ENCODE assay signal across 14 mouse cellular contexts in genomic region chr14:54398921-54399382, GRCm38 (mm10). TPM values are rescaled to one million over a fixed set of nuclear protein-coding genes. Genes with fewer than 3 reads are reported as not detected.
A peak's percentile ranks its signal among the peaks of the same experiment; 100 is the strongest.
DNase-seq lines count a peak whose midpoint lies in the region; ATAC-seq and TF ChIP-seq lines count a peak whose summit lies in the region.
"Had no signal": no experiment of that assay in that cellular context is flagged by ENCODE, and none has a peak within 500 bp of the region (broad histone marks: within the 10 kb centered on the region; RNA-seq: fewer than 3 reads in every experiment).

No protein-coding gene starts in this region.

- H3K36me3 ChIP-seq in stomach, embryonic 16.5 days (ENCODE audit: control insufficient read depth, insufficient read depth, low read length): no peaks in the 10 kb centered on the region
- no peaks in the 10 kb centered on the region for H3K36me3 ChIP-seq in stomach, postnatal 0 days (ENCODE audit: control insufficient read depth, insufficient read depth, low read length)
- H3K36me3 ChIP-seq in heart, embryonic 12.5 days: 0 out of 2 replicates have a peak, but pooled peaks cover under 1% of the 10 kb centered on the region
- no peaks in the 10 kb centered on the region for H3K36me3 ChIP-seq in hindbrain, embryonic 12.5 days
- H3K36me3 ChIP-seq: G1E; midbrain, embryonic 12.5 days; neural tube, embryonic 13.5 days; stomach, embryonic 15.5 days had no signal

- no peak overlapping the region for H3K9ac ChIP-seq in stomach, embryonic 16.5 days (ENCODE audit: low read length)
- no peak overlapping the region for H3K9ac ChIP-seq in stomach, postnatal 0 days (ENCODE audit: low read length)
- no peak overlapping the region for H3K9ac ChIP-seq in heart, embryonic 12.5 days
- H3K9ac ChIP-seq in hindbrain, embryonic 12.5 days: no peak overlapping the region
- H3K9ac ChIP-seq: midbrain, embryonic 12.5 days; neural tube, embryonic 13.5 days; stomach, embryonic 15.5 days had no signal

- H3K4me2 ChIP-seq in stomach, embryonic 16.5 days (ENCODE audit: low read depth, low read length): no peak overlapping the region
- no peak overlapping the region for H3K4me2 ChIP-seq in stomach, postnatal 0 days (replicated peaks; ENCODE audit: low read depth)
- H3K4me2 ChIP-seq in heart, embryonic 12.5 days: no peak overlapping the region
- no peak overlapping the region for H3K4me2 ChIP-seq in hindbrain, embryonic 12.5 days (replicated peaks)
- H3K4me2 ChIP-seq: midbrain, embryonic 12.5 days; neural tube, embryonic 13.5 days; stomach, embryonic 15.5 days had no signal

- TF ChIP-seq EP300 in stomach, postnatal 0 days (optimal IDR thresholded peaks at IDR 0.05): no peak

- no peak overlapping the region for H3K4me3 ChIP-seq in stomach, embryonic 16.5 days (replicated peaks; ENCODE audit: low read length)
- H3K4me3 ChIP-seq in stomach, postnatal 0 days (ENCODE audit: low read depth, low read length): no peak overlapping the region
- H3K4me3 ChIP-seq in heart, embryonic 12.5 days: no peak overlapping the region
- H3K4me3 ChIP-seq in hindbrain, embryonic 12.5 days: no peak overlapping the region
- H3K4me3 ChIP-seq: midbrain, embryonic 12.5 days; neural tube, embryonic 13.5 days; stomach, embryonic 15.5 days had no signal

- ATAC-seq in stomach, embryonic 16.5 days (ENCODE audit: insufficient read depth, low FRiP score): no peak
- no peak for ATAC-seq in stomach, postnatal 0 days (ENCODE audit: low FRiP score, low TSS enrichment)
- peak; percentile 70 for ATAC-seq in inflammation-experienced regulatory T-cells, adult 6 months
- ATAC-seq in heart, embryonic 12.5 days (ENCODE audit: insufficient number of reproducible peaks, low FRiP score): no peak
- no peak for ATAC-seq in hindbrain, embryonic 12.5 days (ENCODE audit: low FRiP score)

- H3K27ac ChIP-seq in stomach, embryonic 16.5 days (ENCODE audit: low read length): peak overlapping the region; percentile 19
- no peak overlapping the region for H3K27ac ChIP-seq in stomach, postnatal 0 days (replicated peaks)
- H3K27ac ChIP-seq in heart, embryonic 12.5 days (ENCODE audit: poor library complexity, severe bottlenecking): no peak overlapping the region
- no peak overlapping the region for H3K27ac ChIP-seq in hindbrain, embryonic 12.5 days
- H3K27ac ChIP-seq: midbrain, embryonic 12.5 days; neural tube, embryonic 13.5 days; stomach, embryonic 15.5 days had no signal

- no peaks in the 10 kb centered on the region for H3K27me3 ChIP-seq in stomach, embryonic 16.5 days (ENCODE audit: control insufficient read depth, insufficient read depth, low read length)
- no peaks in the 10 kb centered on the region for H3K27me3 ChIP-seq in stomach, postnatal 0 days (ENCODE audit: control insufficient read depth, insufficient read depth, low read length)
- no peaks in the 10 kb centered on the region for H3K27me3 ChIP-seq in heart, embryonic 12.5 days (replicated peaks)
- H3K27me3 ChIP-seq in hindbrain, embryonic 12.5 days: no peaks in the 10 kb centered on the region
- H3K27me3 ChIP-seq: midbrain, embryonic 12.5 days; neural tube, embryonic 13.5 days; stomach, embryonic 15.5 days had no signal

- no peaks in the 10 kb centered on the region; the same call in 1 of the 2 replicates for H3K9me3 ChIP-seq in stomach, embryonic 16.5 days (replicated peaks; ENCODE audit: control insufficient read depth, low read length)
- H3K9me3 ChIP-seq in stomach, postnatal 0 days (ENCODE audit: control insufficient read depth, low read length): no peaks in the 10 kb centered on the region
- no peaks in the 10 kb centered on the region for H3K9me3 ChIP-seq in heart, embryonic 12.5 days (replicated peaks)
- no peaks in the 10 kb centered on the region for H3K9me3 ChIP-seq in hindbrain, embryonic 12.5 days (replicated peaks)
- H3K9me3 ChIP-seq: G1E; midbrain, embryonic 12.5 days; neural tube, embryonic 13.5 days; stomach, embryonic 15.5 days had no signal

- no peak for TF ChIP-seq CTCF in stomach, postnatal 0 days (IDR thresholded peaks at IDR 0.05; ENCODE audit: low read depth)

- 47% methylated on average over 8 of the region's 8 CpGs for WGBS in stomach, embryonic 16.5 days
- 45% methylated on average over 8 of the region's 8 CpGs for WGBS in stomach, postnatal 0 days
- WGBS in heart, embryonic 12.5 days: 59% methylated on average over 8 of the region's 8 CpGs
- 56% methylated on average over 8 of the region's 8 CpGs for WGBS in hindbrain, embryonic 12.5 days

- H3K4me1 ChIP-seq in stomach, embryonic 16.5 days (ENCODE audit: control insufficient read depth, insufficient read depth, low read length): 0 out of 2 replicates have a peak, but pooled peaks cover 7% of the 10 kb centered on the region
- H3K4me1 ChIP-seq in stomach, postnatal 0 days (replicated peaks; ENCODE audit: control insufficient read depth, insufficient read depth): no peaks in the 10 kb centered on the region
- H3K4me1 ChIP-seq in heart, embryonic 12.5 days (replicated peaks): no peaks in the 10 kb centered on the region
- no peaks in the 10 kb centered on the region for H3K4me1 ChIP-seq in hindbrain, embryonic 12.5 days
- H3K4me1 ChIP-seq: midbrain, embryonic 12.5 days; neural tube, embryonic 13.5 days; stomach, embryonic 15.5 days had no signal

- no peak for DNase-seq in stomach, postnatal 0 days (ENCODE audit: low spot score)
- DNase-seq in kidney, postnatal 14 days: peak; percentile 81
- no peak for DNase-seq in urinary bladder, postnatal 14 days (ENCODE audit: low spot score)
- DNase-seq: heart, adult 11 months; layer of hippocampus, adult 9-11 months; left cerebral cortex, postnatal 4 days had no signal

RNA-seq across cellular contexts. Expression of gene Slc7a7, which starts 18.6 kb away (rescaled TPM):
- polyA plus RNA-seq in stomach, embryonic 16.5 days (2015; fragmentation: Nextera tagmentation; extraction: Ambion mirVana): 19.0 and 23.0 TPM in 2 replicates
- polyA plus RNA-seq in stomach, postnatal 0 days (2015; fragmentation: Nextera tagmentation; extraction: Ambion mirVana): 9.3 and 9.5 TPM in 2 replicates
- 1 to 10 TPM in 1 of 3 experiments, under 1 TPM in 2; 0.42 to 2.5 (median 0.49) TPM for polyA plus RNA-seq in inflammation-experienced regulatory T-cells, adult 6 months (2017; shearing (Covaris generic))
- polyA plus RNA-seq in heart, embryonic 12.5 days (2016; fragmentation: Nextera tagmentation; extraction: Ambion mirVana): 8.0 and 8.3 TPM in 2 replicates
- polyA plus RNA-seq in hindbrain, embryonic 12.5 days (2016; fragmentation: Nextera tagmentation; extraction: Ambion mirVana): 5.1 and 5.2 TPM in 2 replicates

RNA-seq across cellular contexts. Expression of gene Mrpl52, which starts 27.8 kb away (rescaled TPM):
- polyA plus RNA-seq in stomach, embryonic 16.5 days (2015; fragmentation: Nextera tagmentation; extraction: Ambion mirVana): 206 and 264 TPM in 2 replicates
- polyA plus RNA-seq in stomach, postnatal 0 days (2015; fragmentation: Nextera tagmentation; extraction: Ambion mirVana): 312 and 339 TPM in 2 replicates
- 100 to 1,000 TPM; 253 to 303 (median 292) TPM for polyA plus RNA-seq in inflammation-experienced regulatory T-cells, adult 6 months (2017; shearing (Covaris generic))
- 284 and 290 TPM in 2 replicates for polyA plus RNA-seq in heart, embryonic 12.5 days (2016; fragmentation: Nextera tagmentation; extraction: Ambion mirVana)
- polyA plus RNA-seq in hindbrain, embryonic 12.5 days (2016; fragmentation: Nextera tagmentation; extraction: Ambion mirVana): 239 and 255 TPM in 2 replicates

RNA-seq across cellular contexts. Expression of gene Mmp14, which starts 32.5 kb away (rescaled TPM):
- 120 and 126 TPM in 2 replicates for polyA plus RNA-seq in stomach, embryonic 16.5 days (2015; fragmentation: Nextera tagmentation; extraction: Ambion mirVana)
- 63.9 and 70.4 TPM in 2 replicates for polyA plus RNA-seq in stomach, postnatal 0 days (2015; fragmentation: Nextera tagmentation; extraction: Ambion mirVana)
- polyA plus RNA-seq in inflammation-experienced regulatory T-cells, adult 6 months (2017; shearing (Covaris generic)): under 1 TPM in 2 of 3 experiments, not detected in 1; 0.29 to 0.47 TPM
- 127 and 129 TPM in 2 replicates for polyA plus RNA-seq in heart, embryonic 12.5 days (2016; fragmentation: Nextera tagmentation; extraction: Ambion mirVana)
- 113 and 117 TPM in 2 replicates for polyA plus RNA-seq in hindbrain, embryonic 12.5 days (2016; fragmentation: Nextera tagmentation; extraction: Ambion mirVana)

RNA-seq across cellular contexts. Expression of gene Oxa1l, which starts 38.3 kb away (rescaled TPM):
- polyA plus RNA-seq in stomach, embryonic 16.5 days (2015; fragmentation: Nextera tagmentation; extraction: Ambion mirVana): 33.7 and 35.6 TPM in 2 replicates
- polyA plus RNA-seq in stomach, postnatal 0 days (2015; fragmentation: Nextera tagmentation; extraction: Ambion mirVana): 30.5 and 31.7 TPM in 2 replicates
- polyA plus RNA-seq in inflammation-experienced regulatory T-cells, adult 6 months (2017; shearing (Covaris generic)): 10 to 100 TPM; 65.9 to 91.6 (median 69.3) TPM
- 53.3 and 57.6 TPM in 2 replicates for polyA plus RNA-seq in heart, embryonic 12.5 days (2016; fragmentation: Nextera tagmentation; extraction: Ambion mirVana)
- polyA plus RNA-seq in hindbrain, embryonic 12.5 days (2016; fragmentation: Nextera tagmentation; extraction: Ambion mirVana): 39.2 and 42.2 TPM in 2 replicates

Comparison
In these comparisons a context has a peak if more than half of its experiments do, and no peak if none do; other contexts are left out.
1. RNA of gene Mmp14, which starts 32.5 kb away (polyA plus RNA-seq): 127 to 129 TPM in heart, embryonic 12.5 days, 120 to 126 TPM in stomach, embryonic 16.5 days, 113 to 117 TPM in hindbrain, embryonic 12.5 days and 63.9 to 70.4 TPM in stomach, postnatal 0 days; 0.29 to 0.47 TPM in inflammation-experienced regulatory T-cells, adult 6 months; every median in the first group is over 10 times any median in the second.